Mouse (Mus musculus): ENCODE data around the gene Chchd5. TPM values are rescaled to one million over a fixed set of nuclear protein-coding genes. Genes with fewer than 3 reads are reported as not detected.

Chchd5 gene
- polyA plus RNA-seq, 1 experiment from 2014 or later: 23.8 TPM

Other genes starting within 250 kb of the Chchd5 start
- gene Zc3h8, start 185.6 kb upstream of the Chchd5 start, polyA plus RNA-seq (2014; fragmentation: Nextera tagmentation; extraction: Ambion mirVana): 7.2 and 7.6 TPM in 2 replicates
- gene Zc3h6, start 162.3 kb upstream of the Chchd5 start, polyA plus RNA-seq (2014; fragmentation: Nextera tagmentation; extraction: Ambion mirVana): 1.2 and 2.5 TPM in 2 replicates
- 12.2 and 12.7 TPM in 2 replicates for gene Gm10762, start 162.0 kb upstream of the Chchd5 start, polyA plus RNA-seq (2014; fragmentation: Nextera tagmentation; extraction: Ambion mirVana)
- 0.05 and 0.09 TPM in 2 replicates for gene Vinac1, start 81.5 kb upstream of the Chchd5 start, polyA plus RNA-seq (2014; fragmentation: Nextera tagmentation; extraction: Ambion mirVana)
- 9.2 and 10.7 TPM in 2 replicates for gene Ttl, start 63.8 kb upstream of the Chchd5 start, polyA plus RNA-seq (2014; fragmentation: Nextera tagmentation; extraction: Ambion mirVana)
- 12.1 and 14.0 TPM in 2 replicates for gene Polr1b, start 28.7 kb upstream of the Chchd5 start, polyA plus RNA-seq (2014; fragmentation: Nextera tagmentation; extraction: Ambion mirVana)
- 21.6 and 22.0 TPM in 2 replicates for gene Slc20a1, start 69.1 kb downstream of the Chchd5 start, polyA plus RNA-seq (2014; fragmentation: Nextera tagmentation; extraction: Ambion mirVana)
- 42.8 and 45.2 TPM in 2 replicates for gene Ckap2l, start 167.5 kb downstream of the Chchd5 start, polyA plus RNA-seq (2014; fragmentation: Nextera tagmentation; extraction: Ambion mirVana)
- 0.11 and 0.31 TPM in 2 replicates for gene Il1a, start 180.3 kb downstream of the Chchd5 start, polyA plus RNA-seq (2014; fragmentation: Nextera tagmentation; extraction: Ambion mirVana)
- gene Il1b, start 241.4 kb downstream of the Chchd5 start, polyA plus RNA-seq (2014; fragmentation: Nextera tagmentation; extraction: Ambion mirVana): 0.24 and 0.39 TPM in 2 replicates